Mouse (Mus musculus) neural tube, embryonic 13.5 days (tissue): ENCODE measurements at regions not wholly inside any gene's neighbourhood (a gene's known extent, or its start where the extent isn't known, plus 50 kb on each side); places are given as distances from the start of the nearest gene placed in this dataset.
A peak's percentile ranks its signal among the peaks of the same experiment; 100 is the strongest.

ENCODE experiments used
- ATAC-seq: fragments of 200-750 bp; cut with Nextera tagmentation; 2 replicates; pipeline ENCODE4 v1.8.0; 2017; ENCODE audit warnings: low read depth, mild to moderate bottlenecking, moderate TSS enrichment, moderate library complexity
- H3K27ac ChIP-seq: fragments of 300-500 bp; sonication (generic); replicated peaks from 2 replicates; pipeline ENCODE4 v1.5.1; 2015; ENCODE audit warnings: moderate library complexity, mild to moderate bottlenecking, inconsistent platforms
- H3K27me3 ChIP-seq: fragments of 300-500 bp; sonication (generic); 2 replicates; pipeline ENCODE4 v1.6.1; 2015; ENCODE audit warnings: mild to moderate bottlenecking, inconsistent platforms
- H3K36me3 ChIP-seq: fragments of 300-500 bp; sonication (generic); 2 replicates; pipeline ENCODE4 v1.6.1; 2015; ENCODE audit warnings: mild to moderate bottlenecking, inconsistent platforms
- H3K4me1 ChIP-seq: fragments of 300-500 bp; sonication (generic); replicated peaks from 2 replicates; pipeline ENCODE4 v1.6.1; 2015; ENCODE audit warnings: inconsistent platforms
- H3K4me2 ChIP-seq: fragments of 300-500 bp; sonication (generic); 2 replicates; pipeline ENCODE4 v1.6.1; 2015; ENCODE audit warnings: inconsistent platforms, mild to moderate bottlenecking, moderate library complexity
- H3K4me3 ChIP-seq: fragments of 300-500 bp; sonication (generic); 2 replicates; pipeline ENCODE4 v1.5.1; 2015; ENCODE audit warnings: mild to moderate bottlenecking, inconsistent platforms
- H3K9ac ChIP-seq: fragments of 300-500 bp; sonication (generic); 2 replicates; pipeline ENCODE4 v1.6.1; 2015; ENCODE audit warnings: moderate library complexity, mild to moderate bottlenecking, inconsistent platforms
- H3K9me3 ChIP-seq: fragments of 300-500 bp; sonication (generic); 2 replicates; pipeline ENCODE4 v1.6.1; 2016; ENCODE audit warnings: inconsistent platforms
- WGBS: fragments of 180-500 bp; shearing (Covaris S2); methylation state at CpG from one replicate; pipeline ENCODE4 v1.1.7; 2015; 5-methylcytosine and 5-hydroxymethylcytosine counted together

- H3K4me1 ChIP-seq: no peaks in the 10 kb centered on the region
- H3K4me2 ChIP-seq: no peak overlapping the region
- H3K27me3 ChIP-seq: no peaks in the 10 kb centered on the region
- no peak overlapping the region for H3K27ac ChIP-seq
- ATAC-seq: no peak
- no peak overlapping the region for H3K4me3 ChIP-seq
- no peaks in the 10 kb centered on the region for H3K36me3 ChIP-seq
- H3K9ac ChIP-seq: no peak overlapping the region
- WGBS: 69% methylated on average over 2 of the region's 2 CpGs
- H3K9me3 ChIP-seq: no peaks in the 10 kb centered on the region
These were observed 1555.4 kb upstream of the Map3k7 start for GRCm38 (mm10) chr4:30408525-30408924.

- H3K9ac ChIP-seq: no peak overlapping the region
- H3K4me1 ChIP-seq: no peaks in the 10 kb centered on the region
- ATAC-seq: no peak
- no peak overlapping the region for H3K27ac ChIP-seq
- H3K4me3 ChIP-seq: no peak overlapping the region
- H3K9me3 ChIP-seq: no peaks in the 10 kb centered on the region
- H3K4me2 ChIP-seq: no peak overlapping the region
- H3K27me3 ChIP-seq: no peaks in the 10 kb centered on the region
- H3K36me3 ChIP-seq: no peaks in the 10 kb centered on the region
- 64% methylated on average over 6 of the region's 6 CpGs for WGBS
These were observed 1516.3 kb upstream of the Map3k7 start for GRCm38 (mm10) chr4:30447644-30448043.

GRCm38 (mm10) chr4:30450395-30450794, 1513.5 kb upstream of the Map3k7 start:
- Histone ChIP-seq H3K4me3 (no peak overlapping the region), H3K36me3 (no peaks in the 10 kb centered on the region), H3K9me3 (no peaks in the 10 kb centered on the region), H3K27me3 (no peaks in the 10 kb centered on the region), H3K4me2 (no peak overlapping the region), H3K9ac (no peak overlapping the region), H3K4me1 (no peaks in the 10 kb centered on the region), H3K27ac (no peak overlapping the region)
- 80% methylated on average over 1 of the region's 1 CpGs for WGBS
- no peak for ATAC-seq

- ATAC-seq: peak; percentile 95
- Histone ChIP-seq H3K27me3 (no peaks in the 10 kb centered on the region), H3K4me1 (no peaks in the 10 kb centered on the region; the same call in 1 of the 2 replicates), H3K36me3 (no peaks in the 10 kb centered on the region), H3K4me3 (no peak overlapping the region), H3K27ac (no peak overlapping the region), H3K4me2 (no peak overlapping the region), H3K9ac (no peak overlapping the region), H3K9me3 (no peaks in the 10 kb centered on the region)
- WGBS: 57% methylated on average over 4 of the region's 4 CpGs
These were observed 1496.5 kb upstream of the Map3k7 start for GRCm38 (mm10) chr4:30467336-30467933.

GRCm38 (mm10) chr4:30476621-30477020, 1487.3 kb upstream of the Map3k7 start:
- no peaks in the 10 kb centered on the region for H3K36me3 ChIP-seq
- H3K4me3 ChIP-seq: no peak overlapping the region
- 13% methylated on average over 1 of the region's 1 CpGs for WGBS
- no peak overlapping the region for H3K4me2 ChIP-seq
- no peak overlapping the region for H3K9ac ChIP-seq
- H3K4me1 ChIP-seq: 0 out of 2 replicates have a peak, but pooled peaks cover 7% of the 10 kb centered on the region
- H3K9me3 ChIP-seq: no peaks in the 10 kb centered on the region
- no peak overlapping the region for H3K27ac ChIP-seq
- no peak for ATAC-seq
- no peaks in the 10 kb centered on the region for H3K27me3 ChIP-seq

GRCm38 (mm10) chr4:30500067-30500670, 1463.7 kb upstream of the Map3k7 start:
- Histone ChIP-seq H3K27me3 (no peaks in the 10 kb centered on the region), H3K27ac (no peak overlapping the region), H3K4me1 (0 out of 2 replicates have a peak, but pooled peaks cover 6% of the 10 kb centered on the region), H3K9me3 (no peaks in the 10 kb centered on the region), H3K9ac (no peak overlapping the region), H3K36me3 (no peaks in the 10 kb centered on the region), H3K4me2 (no peak overlapping the region), H3K4me3 (no peak overlapping the region)
- ATAC-seq: peak; percentile 23; the same call in 1 of the 2 replicates
- WGBS: 6% methylated on average over 1 of the region's 1 CpGs
